Mouse (Mus musculus) brain, embryonic 14.5 days (tissue): ENCODE measurements around the gene Tarbp2.

Experiments used
- CTCF ChIP-seq: fragments of 200-500 bp; IDR thresholded peaks from 2 replicates; pipeline ENCODE4 v1.5.1; 2012; ENCODE audit warnings: inconsistent platforms, mild to moderate bottlenecking, moderate library complexity, borderline replicate concordance; ENCODE audit not compliant: insufficient read depth, insufficient read length; ENCODE audit errors: extremely low read depth
- POLR2A ChIP-seq: fragments of 200-500 bp; IDR thresholded peaks from 2 replicates; pipeline ENCODE4 v1.6.1; 2012; ENCODE audit warnings: mild to moderate bottlenecking, inconsistent platforms, borderline replicate concordance; ENCODE audit not compliant: poor library complexity, insufficient read depth, insufficient read length, severe bottlenecking; ENCODE audit errors: extremely low read depth

GRCm38 (mm10) chr15:102505073-102505769 is 12.8 kb upstream of the Tarbp2 start:
- TF ChIP-seq CTCF (no peak), POLR2A (no peak)
